ENCODE assay signal across 8 mouse cellular contexts in the genomic region with DNA sequence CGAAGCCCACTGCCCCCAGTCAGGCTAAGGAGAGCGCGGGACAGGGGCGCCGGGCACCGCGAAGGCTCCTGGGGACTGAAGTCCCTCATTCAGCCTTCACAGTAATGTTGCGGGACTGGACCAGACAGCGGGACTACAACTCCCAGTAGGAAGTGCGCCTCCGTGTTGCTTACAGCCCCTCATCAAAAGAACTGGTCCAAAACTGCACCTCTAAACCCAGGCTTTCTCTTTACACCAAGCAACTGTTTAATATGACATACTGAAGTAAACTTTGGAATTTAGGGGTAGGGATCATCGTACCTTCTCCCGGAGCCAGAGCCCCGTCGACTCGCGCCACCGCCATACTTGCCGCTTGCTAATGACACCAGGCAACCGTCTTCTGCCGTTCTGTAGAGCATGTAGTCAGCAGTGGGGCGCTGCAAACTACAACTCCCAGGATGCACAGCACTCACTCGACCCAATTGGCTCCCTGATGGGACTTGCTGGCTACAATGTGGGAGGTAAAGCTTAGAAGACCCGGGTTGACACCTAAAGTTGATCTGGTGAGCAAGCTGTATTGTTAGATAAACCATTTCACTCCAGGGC. TPM values are rescaled to one million over a fixed set of nuclear protein-coding genes. Genes with fewer than 3 reads are reported as not detected.
A peak's percentile ranks its signal among the peaks of the same experiment; 100 is the strongest.
DNase-seq lines count a peak whose midpoint lies in the region; ATAC-seq lines count a peak whose summit lies in the region.

A gene (minus strand): TSS at position 403 of the 585 bp plus-strand sequence.

- peak; percentile 97 for ATAC-seq in inflammation-experienced regulatory T-cells, adult 6 months
- ATAC-seq in megakaryocyte-erythroid progenitor cell, adult 5-6 weeks (replicated peaks; ENCODE audit: low FRiP score, low TSS enrichment, poor library complexity, severe bottlenecking) = peak; percentile 98

- intact Hi-C loops in left cerebral cortex, postnatal 10 days (cut with DNase I) = no loop called here

- DNase-seq in adipocyte (ENCODE audit: low spot score) = peak; percentile 94
- peak; percentile 96 for DNase-seq in embryo, embryonic 10 days (ENCODE audit: low spot score)
- DNase-seq in gastrocnemius, postnatal 10 days = peak; percentile 77
- DNase-seq in left cerebral cortex, postnatal 10 days (ENCODE audit: extremely low spot score in 1 of 2, low spot score in 2 of 2) = peak; percentile 91 to 92
- DNase-seq in right cerebral cortex, postnatal 25 days = peak; percentile 93
- peak; percentile 77 to 79 for DNase-seq in urinary bladder, postnatal 4 days (ENCODE audit: low spot score in 2 of 2)

RNA-seq across cellular contexts. Expression of the gene that starts here (rescaled TPM):
- total RNA-seq in gastrocnemius, postnatal 10 days (2021) = 1 to 10 TPM; 3.2 to 5.5 TPM
- polyA plus RNA-seq in inflammation-experienced regulatory T-cells, adult 6 months (2017; shearing (Covaris generic)) = 10 to 100 TPM; 21.2 to 26.1 (median 25.2) TPM
- 10 to 100 TPM in 1 of 2 experiments, 1 to 10 TPM in 1; 8.0 to 10.7 TPM for total RNA-seq in left cerebral cortex, postnatal 10 days (2021)
- total RNA-seq in megakaryocyte-erythroid progenitor cell, adult 5-6 weeks (2014; fragmentation: Nextera tagmentation) = 19.2 and 21.7 TPM in 2 replicates
- 15.8 and 32.9 TPM in 2 replicates for total RNA-seq in megakaryocyte-erythroid progenitor cell, adult 5-6 weeks (2017)

Comparison
In these comparisons a context has a peak if more than half of its experiments do, and no peak if none do; other contexts are left out.
1. Peak in every context shown above with its lines: DNase-seq and ATAC-seq.